ENCODE assay signal across 9 mouse cellular contexts in the genomic region with DNA sequence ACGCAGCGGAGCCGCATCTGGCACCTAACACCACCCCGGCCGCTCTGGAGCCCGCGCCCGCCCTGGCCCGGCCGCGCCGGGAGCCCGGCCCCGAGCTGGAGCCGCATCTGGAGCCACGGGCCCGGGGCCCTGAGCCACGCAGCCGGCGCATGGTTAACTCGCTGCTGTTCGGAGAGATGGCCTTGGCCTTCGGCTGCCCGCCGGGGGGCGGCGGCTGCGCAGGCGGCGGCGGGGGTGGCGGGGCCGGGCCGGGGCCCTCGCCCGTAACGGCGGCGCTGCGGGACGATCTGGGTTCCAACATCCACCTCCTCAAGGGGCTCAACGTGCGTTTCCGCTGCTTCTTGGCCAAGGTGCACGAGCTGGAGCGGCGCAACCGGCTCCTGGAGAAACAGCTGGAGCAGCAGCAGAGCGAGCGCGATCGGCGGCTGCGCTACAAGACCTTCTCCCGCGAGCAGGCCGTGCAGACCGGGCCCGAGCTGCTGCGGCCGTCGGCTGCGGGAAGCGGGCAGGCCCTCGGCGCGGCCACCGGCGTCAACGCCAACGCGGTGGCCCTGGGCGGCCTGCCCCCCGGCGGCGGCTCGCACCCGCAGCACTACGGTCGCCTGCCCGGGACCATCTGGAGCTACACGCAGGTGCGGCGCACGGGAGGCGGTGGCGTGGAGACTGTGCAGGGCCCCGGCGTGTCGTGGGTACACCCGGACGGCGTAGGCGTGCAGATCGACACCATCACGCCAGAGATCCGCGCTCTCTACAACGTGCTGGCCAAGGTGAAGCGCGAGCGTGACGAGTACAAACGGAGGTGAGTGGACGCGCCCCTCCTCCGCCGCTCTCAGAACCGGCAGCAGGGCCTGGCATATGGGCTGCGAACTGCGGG. TPM values are rescaled to one million over a fixed set of nuclear protein-coding genes. Genes with fewer than 3 reads are reported as not detected.
DNase-seq lines count a peak whose midpoint lies in the region; ATAC-seq and TF ChIP-seq lines count a peak whose summit lies in the region.
"Had no signal": no experiment of that assay in that cellular context is flagged by ENCODE, and none has a peak within 500 bp of the region (broad histone marks: within the 10 kb centered on the region; RNA-seq: fewer than 3 reads in every experiment).

No protein-coding gene starts in this region.

- no peaks in the 10 kb centered on the region for H3K27me3 ChIP-seq in liver, adult 2 months (ENCODE audit: control insufficient read depth, insufficient read depth, low read length)
- no peaks in the 10 kb centered on the region; the same call in 1 of the 2 replicates for H3K27me3 ChIP-seq in kidney, embryonic 14.5 days (ENCODE audit: control insufficient read depth, insufficient read depth, low read length)
- peaks cover 43% of the 10 kb centered on the region for H3K27me3 ChIP-seq in liver, embryonic 16.5 days (ENCODE audit: control insufficient read depth, insufficient read depth, low read depth, low read length)

- peaks cover 41% of the 10 kb centered on the region for H3K4me1 ChIP-seq in liver, adult 2 months (ENCODE audit: control insufficient read depth, insufficient read depth, low read length)
- peaks cover 49% of the 10 kb centered on the region for H3K4me1 ChIP-seq in kidney, embryonic 14.5 days (ENCODE audit: control insufficient read depth, insufficient read depth, low read length)
- peaks cover 10% of the 10 kb centered on the region for H3K4me1 ChIP-seq in liver, embryonic 16.5 days (ENCODE audit: control insufficient read depth, low read depth, low read length)
- peaks cover 38% of the 10 kb centered on the region for H3K4me1 ChIP-seq in olfactory bulb, adult 2 months (ENCODE audit: control insufficient read depth, insufficient read depth, low read length)

- H3K27ac ChIP-seq in liver, adult 2 months (replicated peaks; ENCODE audit: insufficient read depth, low read depth, low read length), result peak overlapping the region; percentile 80
- peak overlapping the region; percentile 91 for H3K27ac ChIP-seq in gastrocnemius, adult 2 months
- peak overlapping the region; percentile 81 for H3K27ac ChIP-seq in kidney, embryonic 14.5 days (ENCODE audit: low read depth, low read length)
- peak overlapping the region; percentile 57; the same call in 1 of the 2 replicates for H3K27ac ChIP-seq in liver, embryonic 16.5 days (ENCODE audit: low read length)
- H3K27ac ChIP-seq in olfactory bulb, adult 2 months (ENCODE audit: insufficient read depth, low read depth, low read length), result peak overlapping the region; percentile 75

- peaks cover 37% of the 10 kb centered on the region for H3K79me2 ChIP-seq in liver, adult 2 months (ENCODE audit: control insufficient read depth, insufficient read depth, low read length)

- no peak for TF ChIP-seq CTCF in liver, adult 2 months (IDR thresholded peaks at IDR 0.05; ENCODE audit: low read depth, low read length)
- no peak for TF ChIP-seq CTCF in gastrocnemius, adult 2 months (IDR thresholded peaks at IDR 0.05)
- no peak for TF ChIP-seq CTCF in olfactory bulb, adult 2 months (IDR thresholded peaks at IDR 0.05; ENCODE audit: insufficient read depth, low read depth, low read length)

- no peaks in the 10 kb centered on the region for H3K9me3 ChIP-seq in kidney, embryonic 14.5 days (ENCODE audit: control insufficient read depth, low read length)
- no peaks in the 10 kb centered on the region for H3K9me3 ChIP-seq in liver, embryonic 16.5 days (replicated peaks; ENCODE audit: control insufficient read depth, low read length)

- H3K36me3 ChIP-seq in liver, adult 2 months (ENCODE audit: control insufficient read depth, insufficient read depth, low read length), result no peaks in the 10 kb centered on the region
- H3K36me3 ChIP-seq in kidney, embryonic 14.5 days (ENCODE audit: control insufficient read depth, insufficient read depth, low read length), result no peaks in the 10 kb centered on the region
- no peaks in the 10 kb centered on the region for H3K36me3 ChIP-seq in liver, embryonic 16.5 days (ENCODE audit: control insufficient read depth, insufficient read depth)

- peak overlapping the region; percentile 87 for H3K4me2 ChIP-seq in kidney, embryonic 14.5 days (replicated peaks; ENCODE audit: low read depth, low read length)
- H3K4me2 ChIP-seq in liver, embryonic 16.5 days (ENCODE audit: low read depth, low read length), result peak overlapping the region; percentile 64

- H3K9ac ChIP-seq in liver, adult 2 months (ENCODE audit: low read depth, low read length), result peak overlapping the region; percentile 94
- H3K9ac ChIP-seq in kidney, embryonic 14.5 days (ENCODE audit: low read depth, low read length), result peak overlapping the region; percentile 83
- peak overlapping the region; percentile 60 for H3K9ac ChIP-seq in liver, embryonic 16.5 days (ENCODE audit: low read depth, low read length)

- H3K4me3 ChIP-seq in liver, adult 2 months (ENCODE audit: insufficient read depth, low read depth, low read length), result peak overlapping the region; percentile 74
- peak overlapping the region; percentile 84 for H3K4me3 ChIP-seq in gastrocnemius, adult 2 months
- peak overlapping the region; percentile 75 for H3K4me3 ChIP-seq in kidney, embryonic 14.5 days (ENCODE audit: low read length)
- peak overlapping the region; percentile 70 for H3K4me3 ChIP-seq in liver, embryonic 16.5 days (ENCODE audit: low read depth, low read length)
- peak overlapping the region; percentile 90 for H3K4me3 ChIP-seq in olfactory bulb, adult 2 months (ENCODE audit: insufficient read depth, low read depth, low read length)

- peak; percentile 45 for DNase-seq in liver, adult 2 months (ENCODE audit: extremely low read depth, low read depth, low spot score)
- no peak for DNase-seq in liver
- DNase-seq in cerebellum, adult 18-20 months, result peak; percentile 80 to 82
- peak; percentile 71 for DNase-seq in gastrocnemius, adult 2 months
- peak; percentile 50 to 66 for DNase-seq in thymus, postnatal 36 days

- under 1% methylated on average over 100 of the region's 111 CpGs for WGBS in liver, adult 2 months
- under 1% methylated on average over 92 of the region's 111 CpGs for WGBS in kidney, embryonic 14.5 days
- WGBS in liver, embryonic 16.5 days (ENCODE audit: insufficient replicate concordance), result under 1% methylated on average over 104 of the region's 111 CpGs
- WGBS in olfactory bulb, adult 2 months, result under 1% methylated on average over 111 of the region's 111 CpGs

- peak; percentile 70 for ATAC-seq in kidney, embryonic 14.5 days (ENCODE audit: low FRiP score, low TSS enrichment)
- ATAC-seq in liver, embryonic 16.5 days (ENCODE audit: low read depth), result peak; percentile 39

- no peak for TF ChIP-seq POLR2A in liver, adult 2 months (IDR thresholded peaks at IDR 0.05; ENCODE audit: extremely low read depth, insufficient read depth, low read length)
- no peak for TF ChIP-seq POLR2A in olfactory bulb, adult 2 months (IDR thresholded peaks at IDR 0.05; ENCODE audit: insufficient read depth, low read depth, low read length)

- intact Hi-C loops in gastrocnemius, adult 2 months (cut with DNase I), result loop anchor here (2.0 to 5.0 kb wide), 2 partner anchors 38 to 83 kb away; no protein-coding TSS in a partner anchor

RNA-seq across cellular contexts. Expression of gene Gm21969, which starts 27.9 kb away (rescaled TPM):
- total RNA-seq in liver, adult 2 months (2014; rRNA removed), result 0.09 and 0.27 TPM in 2 replicates
- polyA plus RNA-seq in liver, adult 2 months (2012; rRNA removed), result 0.11 and 0.14 TPM in 2 replicates
- total RNA-seq in gastrocnemius, adult 2 months (2021), result not detected
- polyA plus RNA-seq in kidney, embryonic 14.5 days (2014; fragmentation: Nextera tagmentation; extraction: Ambion mirVana), result not detected in 2 replicates
- 0.02 TPM in 1 of 2 replicates, not detected in the other for polyA plus RNA-seq in liver, embryonic 16.5 days (2015; fragmentation: Nextera tagmentation; extraction: Ambion mirVana)
- not detected in 2 replicates for polyA plus RNA-seq in olfactory bulb, adult 2 months (2012; ENCODE audit: insufficient read depth, insufficient read length, low replicate concordance, missing spikeins)
- total RNA-seq: adrenal gland, adult 18-20 months had no signal

RNA-seq across cellular contexts. Expression of gene Iffo2, which starts 44.7 kb away (rescaled TPM):
- total RNA-seq in liver, adult 2 months (2014; rRNA removed), result 4.3 and 5.4 TPM in 2 replicates
- 5.3 and 7.0 TPM in 2 replicates for polyA plus RNA-seq in liver, adult 2 months (2012; rRNA removed)
- 1 to 10 TPM; 2.1 to 2.5 TPM for total RNA-seq in gastrocnemius, adult 2 months (2021)
- 7.1 and 9.4 TPM in 2 replicates for polyA plus RNA-seq in kidney, embryonic 14.5 days (2014; fragmentation: Nextera tagmentation; extraction: Ambion mirVana)
- polyA plus RNA-seq in liver, embryonic 16.5 days (2015; fragmentation: Nextera tagmentation; extraction: Ambion mirVana), result 0.44 and 0.66 TPM in 2 replicates
- not detected in 2 replicates for polyA plus RNA-seq in olfactory bulb, adult 2 months (2012; ENCODE audit: insufficient read depth, insufficient read length, low replicate concordance, missing spikeins)

RNA-seq across cellular contexts. Expression of gene Aldh4a1, which starts 47.6 kb away (rescaled TPM):
- 288 and 375 TPM in 2 replicates for total RNA-seq in liver, adult 2 months (2014; rRNA removed)
- 557 and 601 TPM in 2 replicates for polyA plus RNA-seq in liver, adult 2 months (2012; rRNA removed)
- 10 to 100 TPM; 58.2 to 75.6 TPM for total RNA-seq in gastrocnemius, adult 2 months (2021)
- 31.3 and 37.3 TPM in 2 replicates for polyA plus RNA-seq in kidney, embryonic 14.5 days (2014; fragmentation: Nextera tagmentation; extraction: Ambion mirVana)
- polyA plus RNA-seq in liver, embryonic 16.5 days (2015; fragmentation: Nextera tagmentation; extraction: Ambion mirVana), result 97.4 and 110 TPM in 2 replicates
- polyA plus RNA-seq in olfactory bulb, adult 2 months (2012; ENCODE audit: insufficient read depth, insufficient read length, low replicate concordance, missing spikeins), result not detected in 2 replicates
